Mouse (Mus musculus) liver, embryonic 16.5 days (tissue): ENCODE measurements at regions not wholly inside any gene's neighbourhood (a gene's known extent, or its start where the extent isn't known, plus 50 kb on each side); places are given as distances from the start of the nearest gene placed in this dataset.

ENCODE experiments used
- ATAC-seq: fragments of 200-750 bp; cut with Nextera tagmentation; 2 replicates; pipeline ENCODE4 v1.8.0; 2017; ENCODE audit warnings: low read depth, mild to moderate bottlenecking, moderate number of reproducible peaks, moderate library complexity
- H3K27ac ChIP-seq: fragments of 300-500 bp; sonication (generic); 2 replicates; pipeline ENCODE4 v1.5.1; 2014; ENCODE audit warnings: mild to moderate bottlenecking, low read length
- H3K27me3 ChIP-seq: fragments of 300-500 bp; sonication (generic); 2 replicates; pipeline ENCODE4 v1.6.1; 2014; ENCODE audit warnings: low read depth, low read length, mixed read lengths; ENCODE audit not compliant: control insufficient read depth, insufficient read depth
- H3K36me3 ChIP-seq: fragments of 300-500 bp; sonication (generic); 2 replicates; pipeline ENCODE4 v1.6.1; 2014; ENCODE audit warnings: mild to moderate bottlenecking; ENCODE audit not compliant: control insufficient read depth, insufficient read depth
- H3K4me1 ChIP-seq: fragments of 300-500 bp; sonication (generic); 2 replicates; pipeline ENCODE4 v1.6.1; 2014; ENCODE audit warnings: low read depth, low read length, mixed read lengths; ENCODE audit not compliant: control insufficient read depth
- H3K4me2 ChIP-seq: fragments of 300-500 bp; sonication (generic); 2 replicates; pipeline ENCODE4 v1.6.1; 2014; ENCODE audit warnings: low read depth, low read length, mixed read lengths
- H3K4me3 ChIP-seq: fragments of 300-500 bp; sonication (generic); 2 replicates; pipeline ENCODE4 v1.5.1; 2014; ENCODE audit warnings: low read depth, mild to moderate bottlenecking, low read length
- H3K9ac ChIP-seq: fragments of 300-500 bp; sonication (generic); 2 replicates; pipeline ENCODE4 v1.6.1; 2014; ENCODE audit warnings: low read depth, low read length
- H3K9me3 ChIP-seq: fragments of 300-500 bp; sonication (generic); replicated peaks from 2 replicates; pipeline ENCODE4 v1.6.1; 2016; ENCODE audit warnings: low read length; ENCODE audit not compliant: control insufficient read depth
- WGBS: fragments of 180-500 bp; shearing (Covaris S2); extraction: QIAGEN DNeasy Blood & Tissue Kit; methylation state at CpG from one replicate; pipeline ENCODE4 v1.1.7; 2014; ENCODE audit not compliant: insufficient replicate concordance; 5-methylcytosine and 5-hydroxymethylcytosine counted together

DNA sequence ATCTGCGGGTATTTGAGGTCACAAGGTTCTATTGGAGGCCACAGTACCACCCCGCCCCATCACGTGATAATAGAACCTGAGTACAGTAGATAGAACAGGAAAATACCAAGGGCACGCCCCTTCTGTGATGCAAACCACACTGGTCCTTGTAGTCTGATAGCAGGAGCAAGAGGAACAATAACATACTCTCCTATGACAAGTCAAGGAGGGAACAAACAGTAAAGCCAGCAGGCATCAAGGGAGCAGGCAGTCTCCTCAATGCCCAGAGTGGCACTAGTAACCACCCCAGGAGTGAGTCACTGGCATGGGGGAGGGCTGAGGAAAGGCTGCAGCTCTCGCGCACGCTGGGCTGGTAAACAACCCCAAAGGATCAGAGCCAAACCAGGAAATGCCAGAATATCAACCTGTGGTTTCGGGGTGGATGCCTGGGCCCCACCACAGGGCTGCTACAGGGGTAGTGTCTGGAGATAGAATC lies 150.5 kb upstream of the Tmc1 start:
- H3K4me2 ChIP-seq, result no peak overlapping the region
- no peaks in the 10 kb centered on the region for H3K9me3 ChIP-seq
- no peaks in the 10 kb centered on the region for H3K36me3 ChIP-seq
- 22% methylated on average over 8 of the region's 8 CpGs for WGBS
- H3K4me1 ChIP-seq, result no peaks in the 10 kb centered on the region; the same call in 1 of the 2 replicates
- no peak overlapping the region for H3K9ac ChIP-seq
- H3K4me3 ChIP-seq, result no peak overlapping the region
- no peak overlapping the region for H3K27ac ChIP-seq
- peak; percentile 78 for ATAC-seq
- H3K27me3 ChIP-seq, result no peaks in the 10 kb centered on the region

DNA sequence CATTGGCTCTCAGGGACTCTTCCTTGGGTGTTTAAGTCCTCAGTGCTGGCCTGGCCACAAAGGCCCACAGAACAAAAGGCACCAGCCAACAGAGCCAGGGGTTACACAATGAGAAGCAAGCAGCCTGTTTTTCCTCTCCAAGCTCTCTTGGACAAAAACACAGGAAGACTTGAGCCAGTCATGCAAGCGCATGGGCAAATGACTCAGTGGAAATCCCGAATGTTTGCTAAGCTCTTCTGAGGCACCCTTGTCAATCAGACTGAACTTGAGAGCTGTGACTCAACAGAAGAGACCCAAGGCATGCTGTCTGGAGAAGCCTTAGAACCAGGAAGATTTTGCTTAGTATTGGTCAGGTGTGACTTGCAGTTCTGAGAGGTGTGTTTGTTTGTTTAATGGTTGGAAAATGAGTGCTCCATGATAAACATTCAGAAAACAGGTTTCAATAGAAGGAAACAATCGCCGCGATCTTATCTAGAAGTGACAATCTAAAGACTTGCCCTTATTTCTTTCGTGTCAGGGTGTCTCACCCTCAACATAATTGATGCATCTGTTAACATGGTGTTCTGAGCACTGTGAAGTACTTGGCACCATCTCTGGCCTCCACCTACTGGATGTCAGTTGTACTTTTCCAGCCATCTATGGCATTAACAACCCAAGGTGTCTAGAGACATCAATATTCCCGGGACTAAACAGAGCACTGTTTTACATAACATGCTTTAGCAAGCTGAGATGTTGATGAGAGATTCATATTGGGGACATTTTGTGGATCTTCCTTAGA lies 124.0 kb upstream of the Tmc1 start:
- Histone ChIP-seq H3K27ac (no peak overlapping the region), H3K9ac (no peak overlapping the region), H3K9me3 (no peaks in the 10 kb centered on the region), H3K27me3 (no peaks in the 10 kb centered on the region), H3K36me3 (no peaks in the 10 kb centered on the region), H3K4me2 (no peak overlapping the region), H3K4me3 (no peak overlapping the region), H3K4me1 (no peaks in the 10 kb centered on the region)
- ATAC-seq, result no peak
- WGBS, result 52% methylated on average over 7 of the region's 7 CpGs

DNA sequence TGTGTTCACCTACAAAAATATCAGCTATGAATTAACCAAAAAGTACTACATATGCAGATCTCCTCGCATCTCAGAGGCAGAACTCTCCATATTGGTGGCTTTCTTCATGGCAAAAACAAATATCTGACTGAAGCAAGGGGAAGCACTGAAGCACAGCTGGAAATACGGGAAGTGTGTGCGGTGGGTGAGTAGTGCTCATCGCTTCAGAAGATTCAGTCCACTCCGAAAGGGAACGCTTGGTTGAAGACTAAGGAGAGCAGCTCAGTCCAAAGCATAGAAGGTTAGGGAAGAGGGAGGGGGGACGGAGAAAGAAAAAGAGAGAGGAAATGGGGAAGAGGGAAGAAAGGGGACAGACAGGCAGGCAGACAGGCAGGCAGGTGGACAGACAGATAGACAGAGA lies 114.4 kb upstream of the Tmc1 start:
- H3K4me1 ChIP-seq, result no peaks in the 10 kb centered on the region
- no peak overlapping the region for H3K4me2 ChIP-seq
- no peak overlapping the region for H3K27ac ChIP-seq
- no peaks in the 10 kb centered on the region for H3K27me3 ChIP-seq
- no peak for ATAC-seq
- no peaks in the 10 kb centered on the region for H3K9me3 ChIP-seq
- no peak overlapping the region for H3K9ac ChIP-seq
- WGBS, result 62% methylated on average over 7 of the region's 7 CpGs
- no peaks in the 10 kb centered on the region for H3K36me3 ChIP-seq
- H3K4me3 ChIP-seq, result no peak overlapping the region

DNA sequence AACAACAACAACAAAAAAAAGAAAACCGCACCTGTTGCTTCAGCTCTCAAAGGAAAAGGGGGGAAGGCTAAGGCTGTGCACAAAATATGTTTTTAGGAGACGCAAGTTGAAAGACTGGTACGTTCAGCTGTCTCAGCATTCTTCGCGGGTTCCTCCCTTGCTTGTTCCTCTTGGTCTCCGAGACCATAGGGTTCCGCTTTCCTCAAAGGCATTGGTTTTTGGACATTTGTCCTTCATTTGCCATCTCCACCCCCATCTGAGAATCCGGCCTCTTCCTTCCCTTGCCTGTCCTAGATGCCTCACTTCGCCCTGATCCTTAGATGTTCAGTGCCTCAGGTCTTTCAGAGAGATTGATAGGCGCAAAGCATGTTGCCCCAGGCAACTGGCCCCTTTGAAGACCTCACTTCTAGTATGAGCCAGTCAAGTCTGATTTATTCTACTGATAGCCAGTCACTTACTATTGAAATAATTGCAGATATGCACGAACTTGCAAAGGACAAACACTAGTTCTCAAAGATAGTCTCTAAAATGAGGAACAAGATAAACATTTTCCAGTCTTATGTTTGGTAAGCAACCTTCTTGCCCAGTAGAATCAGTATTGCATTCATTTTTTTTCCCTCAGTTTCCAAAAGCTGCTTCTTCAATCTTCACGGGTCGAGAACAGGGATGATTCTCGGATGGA lies 112.6 kb upstream of the Tmc1 start:
- no peak for ATAC-seq
- Histone ChIP-seq H3K27ac (no peak overlapping the region), H3K9me3 (no peaks in the 10 kb centered on the region), H3K27me3 (no peaks in the 10 kb centered on the region), H3K36me3 (no peaks in the 10 kb centered on the region), H3K4me3 (no peak overlapping the region), H3K9ac (no peak overlapping the region), H3K4me1 (no peaks in the 10 kb centered on the region), H3K4me2 (no peak overlapping the region)
- WGBS, result 71% methylated on average over 14 of the region's 14 CpGs

DNA sequence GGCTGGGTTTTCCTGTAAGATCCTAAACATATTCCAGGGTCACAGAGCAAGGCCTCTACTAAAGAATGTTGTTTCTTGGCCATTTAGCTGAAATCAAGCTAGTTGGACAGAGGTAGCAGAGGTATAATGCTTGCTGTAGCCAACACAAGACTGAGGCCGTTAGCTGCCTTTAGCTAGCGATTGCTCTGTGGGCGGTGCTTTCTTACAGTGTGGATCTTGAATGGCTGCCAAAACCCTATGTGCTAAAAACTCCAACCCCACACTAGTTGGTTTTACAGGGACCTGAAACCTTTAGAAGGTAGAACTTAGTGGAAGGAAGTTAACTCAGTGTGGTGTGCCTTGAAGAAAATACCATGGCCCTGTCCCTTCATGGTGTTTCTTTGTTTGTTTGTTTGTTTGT lies 110.9 kb upstream of the Tmc1 start:
- H3K4me2 ChIP-seq, result no peak overlapping the region
- no peak for ATAC-seq
- H3K4me3 ChIP-seq, result no peak overlapping the region
- H3K9me3 ChIP-seq, result no peaks in the 10 kb centered on the region
- no peaks in the 10 kb centered on the region for H3K4me1 ChIP-seq
- H3K27ac ChIP-seq, result no peak overlapping the region
- no peaks in the 10 kb centered on the region for H3K36me3 ChIP-seq
- no peaks in the 10 kb centered on the region for H3K27me3 ChIP-seq
- H3K9ac ChIP-seq, result no peak overlapping the region
- WGBS, result 69% methylated on average over 3 of the region's 3 CpGs

DNA sequence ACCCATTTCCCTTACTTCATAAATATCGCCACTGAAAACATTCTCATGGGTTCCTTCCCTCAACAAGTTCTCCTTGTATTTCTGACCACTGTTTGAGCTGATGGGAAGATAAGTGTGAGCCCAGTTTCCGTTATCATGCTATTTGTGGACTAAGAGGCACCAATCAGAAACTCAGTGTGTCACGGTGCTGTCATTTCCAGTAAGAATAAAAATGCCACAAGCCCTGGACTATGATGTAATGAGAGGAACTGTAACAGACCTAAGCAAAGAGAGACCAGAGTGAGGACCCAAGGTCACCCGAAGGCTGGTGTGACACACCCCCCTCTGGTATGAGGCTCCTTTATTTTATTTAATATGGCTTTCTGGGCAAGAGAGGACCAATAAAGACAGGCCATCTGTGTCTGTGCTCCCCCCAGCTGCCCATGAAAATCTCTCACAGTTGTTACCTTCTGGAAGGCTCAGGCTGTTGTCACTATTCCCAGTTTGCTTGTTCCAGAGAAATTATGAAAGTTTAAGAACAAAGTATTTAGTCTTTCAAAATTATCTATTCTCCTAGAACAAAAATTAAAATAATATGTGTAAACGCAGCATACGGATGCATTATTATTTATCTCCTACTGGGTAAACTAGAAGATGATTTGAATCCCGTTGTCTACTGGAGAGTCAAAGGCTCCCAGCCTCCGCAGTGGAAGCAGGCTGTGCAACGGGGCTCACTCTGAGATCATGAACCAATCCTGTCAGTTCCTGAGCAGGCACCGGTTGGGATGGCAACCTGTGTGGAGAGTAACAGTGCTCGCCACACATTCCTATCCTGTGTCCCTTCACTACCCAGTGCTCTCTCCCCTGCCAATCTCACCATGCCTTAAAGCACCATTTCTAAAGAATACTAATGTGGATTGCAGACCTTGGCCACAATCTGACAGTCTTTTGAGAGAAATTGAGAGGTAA lies 99.9 kb upstream of the Tmc1 start:
- no peaks in the 10 kb centered on the region for H3K27me3 ChIP-seq
- ATAC-seq, result no peak
- H3K9me3 ChIP-seq, result no peaks in the 10 kb centered on the region
- H3K4me1 ChIP-seq, result peaks cover 2% of the 10 kb centered on the region
- WGBS, result 46% methylated on average over 11 of the region's 11 CpGs
- no peak overlapping the region for H3K27ac ChIP-seq
- no peak overlapping the region for H3K9ac ChIP-seq
- H3K4me2 ChIP-seq, result no peak overlapping the region
- H3K4me3 ChIP-seq, result no peak overlapping the region
- no peaks in the 10 kb centered on the region for H3K36me3 ChIP-seq

DNA sequence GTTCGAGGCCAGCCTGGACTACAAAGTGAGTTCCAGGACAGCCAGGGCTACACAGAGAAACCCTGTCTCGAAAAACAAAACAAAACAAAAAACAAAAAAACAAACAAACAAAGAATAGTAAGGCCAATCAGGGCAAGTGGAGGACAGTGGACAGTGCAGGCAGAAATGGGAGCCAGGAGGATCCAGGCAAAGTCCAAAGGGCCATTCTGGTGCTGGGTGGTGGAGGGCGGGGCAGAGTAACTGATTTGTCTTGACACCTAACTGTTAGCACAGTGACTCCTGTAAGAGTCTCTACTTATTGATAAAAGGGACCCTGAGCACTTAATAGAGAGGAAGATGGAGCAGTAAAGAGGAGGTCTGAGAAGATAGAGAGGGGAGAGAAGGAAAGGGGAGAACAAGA lies 98.8 kb upstream of the Tmc1 start:
- ATAC-seq, result no peak
- peaks cover 2% of the 10 kb centered on the region for H3K4me1 ChIP-seq
- no peaks in the 10 kb centered on the region for H3K27me3 ChIP-seq
- no peak overlapping the region for H3K4me2 ChIP-seq
- no peaks in the 10 kb centered on the region for H3K9me3 ChIP-seq
- 56% methylated on average over 3 of the region's 3 CpGs for WGBS
- no peaks in the 10 kb centered on the region for H3K36me3 ChIP-seq
- H3K4me3 ChIP-seq, result no peak overlapping the region
- H3K27ac ChIP-seq, result no peak overlapping the region
- no peak overlapping the region for H3K9ac ChIP-seq

DNA sequence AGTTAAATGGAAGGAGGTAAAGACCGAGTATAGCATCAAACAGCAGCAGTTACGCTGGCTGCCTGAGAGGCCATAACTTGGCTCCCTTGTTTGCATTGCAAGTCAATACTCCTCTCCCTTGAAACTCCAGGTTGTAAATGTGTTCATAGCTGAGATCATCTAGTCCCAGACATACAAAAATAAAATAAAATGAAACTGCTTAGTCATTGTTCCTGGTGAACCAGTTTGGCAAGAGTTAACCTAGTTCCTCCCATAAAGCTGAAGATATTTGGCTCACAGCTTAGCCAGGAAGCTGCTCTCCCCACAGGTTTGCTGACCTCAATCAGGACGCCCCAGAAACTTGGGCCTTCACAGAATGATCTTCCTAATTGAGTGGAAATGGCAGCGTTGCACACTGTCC lies 97.9 kb upstream of the Tmc1 start:
- Histone ChIP-seq H3K9ac (no peak overlapping the region), H3K4me1 (peaks cover 2% of the 10 kb centered on the region), H3K36me3 (no peaks in the 10 kb centered on the region), H3K9me3 (no peaks in the 10 kb centered on the region), H3K4me2 (no peak overlapping the region), H3K4me3 (no peak overlapping the region), H3K27ac (no peak overlapping the region), H3K27me3 (no peaks in the 10 kb centered on the region)
- WGBS, result 38% methylated on average over 4 of the region's 4 CpGs
- ATAC-seq, result no peak
